Mouse (Mus musculus): Measurements from ENCODE around the gene Trmo.
A peak's percentile ranks its signal among the peaks of the same experiment; 100 is the strongest.

Trmo gene

DNA sequence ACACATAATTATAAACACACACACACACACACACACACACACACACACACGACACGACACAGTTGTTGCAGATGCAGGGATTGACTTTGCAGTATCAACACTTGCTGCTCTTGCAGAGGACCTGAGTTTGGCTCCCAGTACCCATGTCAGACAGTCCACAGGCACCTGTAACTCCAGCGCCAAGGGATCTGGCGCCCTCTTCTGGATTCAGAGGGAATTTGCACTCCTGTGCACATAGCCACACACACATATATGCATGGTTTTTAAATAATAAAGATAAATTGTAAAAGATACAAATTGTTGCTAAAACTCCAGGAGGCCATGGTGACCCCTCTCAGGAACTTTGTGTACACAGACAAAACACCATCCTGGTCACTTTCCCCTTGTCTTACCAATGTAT, 20.2 kb downstream of the Trmo start:
- DNase-seq: no peak

DNA sequence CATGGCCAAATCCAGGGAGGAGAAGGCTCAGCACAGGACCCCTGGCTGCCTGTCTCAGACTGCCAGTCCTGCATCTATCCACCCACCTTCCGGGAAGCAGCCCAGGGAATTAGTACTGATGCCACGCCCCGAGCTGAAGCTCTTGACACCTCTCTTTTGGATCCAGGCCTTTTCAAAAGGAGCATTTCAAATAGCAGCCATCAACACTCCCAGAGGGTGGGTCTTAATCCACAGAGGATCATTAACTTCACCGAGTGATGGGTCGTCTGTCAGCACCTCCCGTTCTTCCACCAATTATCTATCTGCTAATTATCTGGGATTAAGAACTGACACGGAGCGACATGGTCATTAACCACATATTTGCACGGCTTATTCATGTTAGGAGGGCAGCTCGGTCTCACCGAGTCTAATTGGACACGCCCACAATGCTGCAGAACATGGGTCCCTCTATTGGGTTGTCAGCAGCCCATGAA, 21.7 kb downstream of the Trmo start:
- no peak for DNase-seq

DNA sequence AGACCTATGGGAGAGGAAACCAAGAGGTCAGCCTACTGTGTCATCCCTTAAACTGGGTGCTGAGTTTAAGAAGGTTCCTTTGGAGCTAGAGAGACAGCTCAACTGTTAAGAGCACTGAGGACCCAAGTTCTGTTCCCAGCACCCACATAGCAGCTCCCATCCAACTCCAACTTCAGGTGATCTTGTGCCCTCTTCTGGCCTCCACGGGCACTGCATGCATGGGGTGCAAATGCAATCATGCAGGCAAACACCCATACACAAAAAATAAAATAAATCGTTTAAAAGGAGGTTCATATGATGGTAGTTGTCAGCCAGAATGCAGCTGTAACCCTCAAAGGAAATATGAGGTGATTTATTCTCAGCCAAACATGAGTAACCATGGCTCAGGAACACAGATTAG, 24.9 kb downstream of the Trmo start:
- no peak for DNase-seq

DNA sequence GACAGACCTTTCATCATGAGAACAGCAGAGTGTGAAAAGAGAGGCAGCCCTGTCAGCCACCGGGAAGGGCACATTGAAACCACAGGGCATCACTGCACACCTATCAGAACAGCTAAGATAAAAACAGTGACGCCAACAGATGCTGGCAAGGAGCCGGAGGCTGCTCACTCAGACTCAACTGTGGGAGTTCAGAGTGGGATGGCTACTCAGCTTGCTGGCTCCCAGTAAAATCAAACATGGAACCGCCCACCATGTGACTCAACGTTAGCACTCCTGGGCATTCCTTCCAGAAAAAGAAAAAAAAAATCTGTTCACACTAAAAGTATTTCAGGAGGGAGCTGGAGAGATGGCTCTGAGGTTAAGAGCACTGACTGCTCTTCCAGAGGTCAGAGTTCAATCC, 28.0 kb downstream of the Trmo start:
- no peak for DNase-seq

DNA sequence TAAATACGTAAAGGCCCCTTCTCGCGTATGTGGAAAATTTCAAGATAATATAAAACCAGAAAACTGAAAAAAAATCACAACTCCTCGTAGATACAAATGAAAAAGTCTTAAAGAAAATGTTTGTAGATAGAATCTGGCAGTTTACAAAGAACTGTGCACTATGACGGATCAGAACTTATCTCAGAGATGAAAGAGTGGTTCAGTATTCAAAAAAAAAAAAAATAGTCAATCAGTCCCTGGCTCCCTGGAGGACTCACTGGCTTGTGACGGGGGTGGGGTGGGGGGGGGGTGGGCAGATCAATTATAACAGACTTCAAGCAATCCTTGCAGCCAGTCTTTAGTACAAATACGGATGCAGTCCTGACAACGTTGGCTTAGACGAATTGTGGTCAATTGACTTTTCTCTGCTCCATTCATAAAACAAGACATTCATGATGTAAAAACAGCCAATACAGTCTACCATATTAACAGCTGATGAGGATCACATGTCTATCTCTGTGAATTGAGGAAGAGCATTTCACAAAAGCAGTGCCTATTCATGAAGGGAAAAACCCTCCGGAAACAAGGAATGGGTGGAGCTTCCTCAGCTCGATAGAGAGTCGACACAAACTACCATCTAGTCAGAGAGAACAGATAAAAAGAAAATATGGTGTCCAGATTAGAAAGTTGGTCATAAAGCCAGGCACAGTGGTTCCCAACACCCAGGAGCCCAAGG, 29.5 kb downstream of the Trmo start:
- DNase-seq: no peak

DNA sequence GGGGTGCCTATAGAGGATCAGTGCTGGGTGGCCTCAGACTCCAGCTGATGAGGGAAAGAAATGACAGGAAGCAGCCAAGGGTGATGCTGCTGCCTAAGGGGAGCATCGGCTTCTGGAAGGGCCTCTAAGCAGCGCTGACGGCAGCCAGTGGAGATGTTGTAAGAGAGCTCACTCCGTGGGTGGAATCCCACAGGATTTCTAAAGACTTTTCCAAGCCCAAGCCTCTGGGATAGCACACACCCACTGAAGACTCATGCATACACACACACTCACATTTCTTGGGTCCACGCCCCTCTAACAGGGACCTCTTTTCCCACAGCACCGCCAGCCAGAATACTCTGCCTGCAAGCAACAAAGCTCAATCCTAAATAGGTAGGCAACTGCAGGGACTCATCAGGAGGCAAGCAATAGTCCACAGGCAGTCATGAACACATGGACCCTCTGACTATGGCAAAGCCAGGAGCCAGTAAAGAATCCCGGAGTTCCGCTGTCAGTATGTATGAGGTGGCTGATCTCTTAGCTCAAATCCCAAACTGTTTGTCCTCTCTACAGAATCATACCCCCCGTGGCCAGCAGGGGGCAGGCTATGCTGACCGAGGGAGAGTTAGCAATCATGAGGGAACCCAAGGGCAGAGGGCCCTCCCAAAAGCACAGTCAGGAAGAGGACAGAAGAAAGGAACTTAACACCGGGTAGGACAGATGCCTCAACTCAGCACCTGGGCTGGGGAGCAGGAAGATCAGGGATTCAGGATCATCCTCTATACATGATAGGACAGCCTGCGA, 32.7 kb downstream of the Trmo start:
- peak; percentile 72 for DNase-seq

DNA sequence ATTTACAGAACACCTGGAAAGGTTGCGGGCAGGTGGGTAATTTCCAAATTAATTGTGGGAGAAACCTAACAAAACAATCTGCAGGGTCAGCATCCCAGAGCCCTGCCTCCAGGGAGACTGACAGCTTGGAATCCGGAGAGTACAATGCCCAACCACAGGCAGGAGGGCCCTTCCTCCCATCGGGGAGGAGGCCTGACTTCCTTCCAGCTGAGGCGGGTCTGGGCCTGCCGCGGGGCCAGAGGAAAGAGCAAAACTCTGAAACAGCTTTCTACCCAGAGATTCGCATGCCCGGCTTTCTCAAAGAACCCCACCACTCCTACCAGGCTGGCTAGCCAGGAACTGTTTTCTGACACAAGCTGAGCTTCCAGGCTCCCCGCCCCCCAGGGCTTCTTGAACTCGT, 36.2 kb downstream of the Trmo start:
- DNase-seq: no peak

DNA sequence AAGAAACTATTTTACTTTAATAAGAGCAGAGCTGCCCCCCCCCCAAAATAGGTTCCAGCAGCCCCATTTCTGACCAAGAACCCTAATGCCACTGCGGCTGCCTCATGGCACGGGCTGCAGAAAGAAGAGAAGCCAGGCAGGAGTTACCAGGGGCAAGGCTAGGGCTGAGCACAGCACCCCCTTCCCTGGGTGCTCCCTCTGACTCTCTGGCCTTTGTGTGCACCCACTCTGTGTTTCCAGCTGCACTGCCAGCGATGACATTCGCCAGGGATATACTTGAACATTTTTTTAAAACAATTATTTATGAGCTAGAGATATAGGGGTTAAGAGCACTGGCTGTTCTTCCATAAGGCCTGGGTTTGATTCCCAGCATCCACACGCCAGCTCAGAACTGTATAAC, 39.7 kb downstream of the Trmo start:
- DNase-seq: no peak

DNA sequence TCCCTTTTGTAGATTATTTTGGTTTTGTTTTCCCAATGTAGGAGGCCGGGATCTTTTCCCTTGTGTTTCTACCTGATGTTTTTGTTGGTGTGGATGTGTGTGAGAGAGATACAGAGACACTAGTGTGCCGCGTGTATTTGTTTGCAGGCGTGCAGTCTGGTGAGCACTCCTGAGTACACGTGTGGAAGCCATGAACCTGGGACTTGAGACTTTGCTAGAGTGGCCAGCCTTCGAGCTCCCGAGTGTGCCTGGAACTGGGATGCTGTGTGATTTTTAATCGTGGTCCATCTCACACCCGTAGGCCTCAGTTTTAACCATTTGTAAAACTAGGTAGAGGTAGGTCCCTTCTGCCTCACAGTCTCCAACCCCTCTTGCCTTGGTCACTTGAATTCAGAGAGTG, 40.3 kb downstream of the Trmo start:
- no peak for DNase-seq

DNA sequence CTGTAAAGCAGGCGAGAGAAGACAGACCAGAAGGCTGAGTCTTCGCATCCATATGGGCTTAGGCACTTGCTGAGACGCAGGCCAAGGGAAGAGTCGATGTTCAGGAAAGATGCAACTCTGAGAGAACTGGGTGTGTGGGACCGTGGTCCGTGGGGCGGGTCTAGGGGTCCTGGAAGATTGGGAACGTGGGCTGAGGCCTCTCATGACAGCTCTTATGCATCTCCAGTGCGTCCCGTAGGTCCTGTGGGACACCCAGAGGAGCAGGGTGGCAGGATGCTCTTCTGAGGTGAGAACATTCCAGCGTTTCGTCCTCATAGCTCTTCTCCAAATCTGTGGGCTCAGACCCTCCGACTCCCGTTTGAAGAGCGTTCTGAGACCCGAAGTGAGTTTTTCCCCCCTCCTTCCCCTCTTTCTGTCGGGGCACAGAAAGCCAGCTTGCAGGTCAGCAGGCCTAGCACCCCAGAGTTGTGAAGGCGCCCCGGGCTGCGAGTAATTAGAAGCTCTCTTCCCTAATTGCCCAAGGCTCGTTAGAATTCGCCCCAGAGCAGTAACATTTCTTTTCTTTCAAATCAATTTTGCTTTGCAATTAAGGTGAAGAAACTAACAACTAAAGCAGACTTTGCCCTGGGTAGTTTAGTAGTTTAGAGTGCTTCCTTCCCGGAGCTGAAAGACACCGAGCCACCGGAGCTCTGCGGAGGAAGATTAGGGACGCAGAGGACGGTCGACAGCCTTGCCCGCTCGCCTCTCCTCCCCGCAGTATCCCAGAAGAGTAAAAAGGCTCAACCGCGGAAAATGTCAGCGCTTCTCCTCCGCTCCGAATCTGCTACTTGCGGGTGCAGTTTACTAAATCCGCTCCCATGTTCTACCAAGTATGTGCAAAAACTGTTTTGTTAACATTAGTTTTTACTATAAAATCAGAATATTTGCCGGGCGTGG, 41.4 kb downstream of the Trmo start:
- DNase-seq: no peak

DNA sequence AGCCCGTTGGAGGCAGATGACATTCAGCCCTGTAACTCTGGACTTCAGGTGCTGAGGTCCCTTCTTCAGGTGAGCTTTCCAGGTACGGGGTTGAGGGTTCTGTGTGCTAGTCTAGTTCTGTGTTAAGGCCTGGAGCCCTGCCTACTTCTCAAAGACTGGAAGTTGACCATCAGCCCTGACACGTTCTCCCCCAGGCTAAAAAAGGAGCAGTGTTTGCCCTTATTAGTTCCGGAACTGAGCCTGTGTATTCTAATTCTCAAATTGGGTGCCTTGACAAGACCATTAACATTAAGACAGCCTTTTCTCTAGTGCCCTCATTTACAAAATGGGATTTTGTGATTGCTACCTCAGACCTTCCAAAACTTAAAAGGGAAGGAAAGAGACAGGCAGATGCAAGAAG, 42.1 kb downstream of the Trmo start:
- DNase-seq: no peak

DNA sequence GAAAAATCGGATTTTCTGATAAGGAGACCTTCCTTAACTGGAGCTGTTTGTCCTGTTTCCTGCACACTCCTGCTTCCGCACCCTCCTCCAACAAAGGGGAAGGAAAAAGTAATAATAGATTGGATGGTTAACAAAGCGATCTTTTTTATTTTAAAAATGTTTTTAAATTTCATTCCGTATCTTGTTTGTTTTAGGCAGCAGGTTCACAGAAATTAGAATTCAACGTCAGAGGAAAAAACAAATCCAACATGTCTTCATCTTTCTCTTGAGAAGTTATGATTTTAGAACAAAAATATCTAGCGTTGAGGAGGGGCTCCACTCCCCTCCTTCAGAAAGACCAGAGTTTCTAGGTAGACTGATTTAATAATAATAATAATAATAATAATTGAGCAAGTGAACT, 43.0 kb downstream of the Trmo start:
- DNase-seq: no peak

DNA sequence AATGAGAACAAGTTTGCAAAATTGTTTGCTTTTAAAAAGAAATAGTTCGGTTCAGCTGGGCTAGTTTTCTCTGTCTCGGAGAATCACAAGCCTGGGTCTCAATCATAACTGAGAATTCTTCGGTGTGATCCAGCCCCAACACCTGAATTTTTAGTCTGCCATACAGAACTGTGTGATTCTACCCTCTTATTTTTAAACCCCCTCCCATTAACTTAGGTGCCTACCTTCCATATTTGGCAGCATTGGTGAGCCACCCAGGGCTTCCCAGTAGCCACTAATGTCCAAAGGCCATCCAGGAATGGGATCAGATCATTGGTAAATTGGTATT, 43.5 kb downstream of the Trmo start:
- no peak for DNase-seq

DNA sequence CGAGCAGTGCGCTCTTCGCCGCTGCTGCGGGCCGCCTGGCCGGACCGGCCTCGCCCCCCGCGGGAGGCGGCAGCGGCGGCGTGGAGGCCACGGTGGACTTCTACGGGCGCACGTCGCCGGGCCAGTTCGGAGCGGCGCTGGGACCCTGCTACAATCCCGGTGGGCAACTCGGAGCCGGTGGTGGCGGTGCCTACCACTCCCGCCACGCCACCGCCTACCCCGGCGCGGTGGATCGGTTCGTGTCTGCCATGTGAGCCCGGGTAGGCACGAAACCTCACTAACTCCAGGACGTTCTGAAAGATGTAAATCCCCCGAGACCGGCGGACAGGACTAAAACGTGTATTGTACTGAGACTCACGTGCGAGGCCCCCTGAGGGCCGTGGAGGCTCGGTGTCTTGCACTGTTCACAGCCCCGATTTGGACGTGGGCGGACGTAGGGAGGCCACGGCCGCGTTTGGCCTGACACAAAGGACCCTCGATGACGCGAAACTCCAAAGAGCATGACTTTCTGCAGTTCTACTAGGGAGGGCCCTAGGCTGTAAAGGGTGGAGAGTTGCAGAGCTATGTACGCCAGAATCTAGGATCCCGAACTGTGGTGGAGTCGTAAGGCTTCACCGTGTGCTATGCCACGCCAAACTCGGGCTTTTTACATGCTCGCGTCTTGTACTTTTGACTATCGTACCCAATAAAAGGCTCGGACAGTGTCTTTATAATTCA, 44.0 kb downstream of the Trmo start:
- DNase-seq: no peak

DNA sequence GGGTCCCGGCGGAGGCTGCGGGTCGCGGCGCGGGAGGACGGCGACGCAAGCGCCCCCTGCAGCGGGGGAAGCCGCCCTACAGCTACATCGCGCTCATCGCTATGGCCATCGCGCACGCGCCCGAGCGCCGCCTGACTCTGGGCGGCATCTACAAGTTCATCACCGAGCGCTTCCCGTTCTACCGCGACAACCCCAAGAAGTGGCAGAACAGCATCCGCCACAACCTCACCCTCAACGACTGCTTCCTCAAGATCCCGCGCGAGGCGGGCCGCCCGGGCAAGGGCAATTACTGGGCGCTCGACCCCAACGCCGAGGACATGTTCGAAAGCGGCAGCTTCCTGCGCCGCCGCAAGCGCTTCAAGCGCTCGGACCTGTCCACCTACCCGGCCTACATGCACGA, 44.9 kb downstream of the Trmo start:
- DNase-seq: peak; percentile 48

DNA sequence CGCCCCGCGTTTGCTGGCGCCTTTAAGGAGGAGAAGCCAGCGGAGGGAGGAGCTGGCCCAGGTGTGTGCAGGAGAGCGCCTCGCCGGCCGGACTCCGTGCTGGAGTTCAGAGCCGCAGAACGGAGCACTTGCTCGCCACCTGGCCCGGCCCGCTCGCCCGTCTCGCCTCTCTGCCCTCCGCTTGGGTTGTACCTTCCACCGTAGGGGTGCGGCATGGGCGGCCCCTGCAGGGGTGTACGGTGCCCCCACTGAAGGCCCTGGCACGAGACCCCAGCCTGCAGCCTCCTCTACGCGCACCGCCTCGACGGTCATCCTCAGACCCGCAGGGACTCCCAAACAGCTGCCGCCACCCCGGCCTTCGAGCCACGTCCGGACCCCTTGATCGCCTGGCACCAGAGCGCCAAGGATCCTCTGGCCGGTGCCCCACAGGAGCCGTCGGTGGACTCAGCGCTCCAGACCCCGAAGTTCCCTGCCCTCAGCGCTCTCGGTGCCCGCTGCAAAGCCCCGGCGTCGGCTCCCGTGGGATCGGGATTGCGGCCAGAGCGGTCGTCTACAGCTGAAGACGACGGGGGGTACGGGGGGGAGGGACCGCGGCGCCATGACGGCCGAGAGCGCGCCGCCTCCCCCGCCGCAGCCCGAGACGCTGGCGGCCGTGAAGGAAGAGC, 45.5 kb downstream of the Trmo start, which contains the start of gene Foxe1:
Gene Foxe1, plus strand, starts transcription at position 14 of the 665 bp plus-strand sequence.
- DNase-seq: no peak

DNA sequence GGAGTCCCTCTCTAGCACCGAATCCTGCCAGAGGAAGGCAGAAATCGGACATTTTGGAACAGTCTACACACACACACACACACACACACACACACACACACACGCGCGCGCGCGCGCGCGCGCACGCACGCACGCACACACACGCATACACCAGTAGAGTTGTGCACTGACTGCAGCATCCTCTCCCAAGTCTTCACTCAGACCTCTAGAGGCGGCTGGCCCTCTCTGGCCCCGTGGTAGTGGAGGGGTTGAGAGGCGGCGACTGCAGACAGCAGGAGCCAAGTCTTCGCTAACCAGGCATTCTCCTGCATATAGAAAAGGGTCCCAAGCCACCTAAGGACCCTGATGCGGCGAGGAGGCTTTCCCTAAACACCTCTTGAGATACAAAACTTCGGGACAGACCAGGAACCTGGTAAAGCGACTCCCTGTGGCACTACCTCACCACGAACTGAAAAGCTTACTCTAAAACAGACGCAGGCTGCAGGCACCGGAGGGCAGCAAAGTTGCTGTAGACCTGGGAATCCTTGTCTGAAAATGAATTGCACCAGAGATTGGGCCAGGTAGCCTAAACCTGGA, 46.4 kb downstream of the Trmo start:
- DNase-seq: no peak

DNA sequence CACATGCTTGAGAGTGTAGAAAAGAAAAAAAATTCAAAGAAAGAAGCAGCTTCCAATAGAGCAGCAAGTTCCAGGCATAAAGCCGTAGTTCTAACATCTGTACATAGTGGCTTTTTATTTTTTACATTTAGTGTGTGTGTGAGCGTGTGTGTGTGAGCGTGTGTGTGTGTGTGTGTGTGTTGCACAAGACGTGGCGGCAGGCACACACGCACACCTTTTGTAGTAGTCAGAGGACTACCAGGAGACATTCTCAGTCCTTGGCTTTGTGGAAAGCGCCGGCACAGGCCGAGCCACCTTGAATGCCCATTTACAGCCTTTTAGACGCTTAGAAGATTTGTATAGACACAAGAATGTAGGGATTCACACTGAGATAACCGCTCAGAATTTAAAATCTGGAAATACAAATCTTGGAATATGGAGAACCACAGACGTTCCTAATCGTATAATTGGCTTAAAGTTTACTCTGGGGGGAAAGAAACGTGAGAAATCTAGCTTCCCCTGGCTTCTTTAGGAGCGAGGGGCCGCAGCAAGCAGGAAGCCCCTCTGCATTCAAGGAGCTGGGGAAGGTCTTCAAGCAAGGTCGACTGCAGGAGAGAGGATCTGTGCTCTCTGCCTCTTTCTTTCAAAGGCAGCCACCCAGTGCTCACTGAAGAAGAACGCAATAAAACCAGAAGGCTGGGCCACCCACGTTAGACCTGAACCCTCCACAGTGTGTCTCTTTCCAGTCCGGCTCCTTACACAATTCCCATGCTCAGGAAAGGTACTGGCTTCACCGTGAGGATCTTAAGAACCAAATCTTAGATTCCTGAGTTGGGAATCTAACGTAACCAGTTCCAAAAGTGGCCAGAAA, 47.2 kb downstream of the Trmo start:
- DNase-seq: no peak

DNA sequence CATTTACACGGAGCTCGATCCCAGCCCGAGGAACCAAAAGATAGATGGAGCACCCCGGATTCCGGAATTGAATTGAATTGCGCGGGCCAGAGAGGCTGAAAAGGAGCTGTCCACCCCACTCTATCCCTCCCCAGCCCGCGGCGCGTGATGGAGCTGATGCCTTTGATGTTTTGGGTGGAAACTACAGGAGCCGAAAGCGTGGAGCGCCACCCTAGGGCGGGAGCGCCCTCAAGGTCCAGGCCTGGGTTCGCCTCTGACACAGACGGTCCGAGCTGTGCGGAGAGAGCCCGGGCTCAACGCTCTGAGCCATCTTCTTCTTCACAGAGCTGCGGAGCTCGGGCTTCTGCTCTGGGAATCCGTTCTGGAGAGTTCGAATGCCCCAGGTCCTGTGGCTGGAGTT, 49.7 kb downstream of the Trmo start:
- DNase-seq: no peak

DNA sequence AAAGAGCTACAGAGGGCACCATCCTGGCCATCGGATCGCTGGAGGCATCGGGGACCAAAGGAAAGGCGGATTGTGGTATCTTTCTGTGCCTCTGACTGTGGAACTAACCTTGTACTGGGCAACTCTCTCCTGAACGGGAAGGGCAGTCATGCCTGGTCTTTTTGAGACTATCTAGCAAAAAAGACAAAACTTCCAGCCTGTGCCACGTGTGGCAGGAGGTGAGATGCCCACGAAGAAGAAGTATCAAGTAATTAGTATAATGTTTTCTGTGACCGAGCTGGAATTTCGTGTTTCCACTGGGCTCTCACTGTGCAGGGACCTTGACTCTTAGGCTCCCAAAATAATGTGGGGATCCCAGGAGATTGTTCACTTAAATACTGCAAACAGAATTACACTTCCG, 50.2 kb downstream of the Trmo start:
- DNase-seq: no peak

DNA sequence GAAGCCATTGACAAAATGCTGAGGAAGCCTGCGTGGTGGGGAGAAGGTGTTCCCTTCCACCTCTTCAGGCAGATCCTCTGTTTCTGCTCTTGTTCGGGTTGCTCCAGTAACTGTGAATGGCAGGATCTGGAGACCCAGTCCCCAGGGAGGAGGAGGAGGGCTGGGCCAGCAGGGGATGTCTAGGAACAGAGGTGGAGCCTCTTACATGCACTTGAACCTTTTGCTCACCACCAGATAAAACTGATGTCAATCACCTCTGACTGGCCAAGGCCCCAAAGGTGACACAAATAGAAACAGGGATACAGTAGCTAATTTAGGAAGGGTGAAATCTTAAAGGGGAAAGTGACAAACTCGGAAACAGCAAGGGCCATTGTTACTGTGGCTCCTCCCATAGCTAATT, 51.2 kb downstream of the Trmo start:
- no peak for DNase-seq
